Mouse (Mus musculus) neural tube, embryonic 15.5 days (tissue): ENCODE data around the gene Gpatch3. TPM values are rescaled to one million over a fixed set of nuclear protein-coding genes. Genes with fewer than 3 reads are reported as not detected.

Experiments used
- ATAC-seq: fragments of 200-750 bp; cut with Nextera tagmentation; 2 replicates; pipeline ENCODE4 v1.8.0; 2017; ENCODE audit warnings: mild to moderate bottlenecking, moderate TSS enrichment, moderate library complexity; ENCODE audit not compliant: low FRiP score
- H3K27ac ChIP-seq: fragments of 300-500 bp; sonication (generic); replicated peaks from 2 replicates; pipeline ENCODE4 v1.5.1; 2015; ENCODE audit warnings: mild to moderate bottlenecking, inconsistent platforms
- H3K27me3 ChIP-seq: fragments of 300-500 bp; sonication (generic); replicated peaks from 2 replicates; pipeline ENCODE4 v1.6.1; 2015; ENCODE audit warnings: inconsistent platforms
- H3K36me3 ChIP-seq: fragments of 300-500 bp; sonication (generic); 2 replicates; pipeline ENCODE4 v1.6.1; 2015; ENCODE audit warnings: inconsistent platforms
- H3K4me1 ChIP-seq: fragments of 300-500 bp; sonication (generic); 2 replicates; pipeline ENCODE4 v1.6.1; 2015; ENCODE audit warnings: inconsistent platforms
- H3K4me2 ChIP-seq: fragments of 300-500 bp; sonication (generic); 2 replicates; pipeline ENCODE4 v1.6.1; 2015; ENCODE audit warnings: inconsistent platforms, mild to moderate bottlenecking, moderate library complexity
- H3K4me3 ChIP-seq: fragments of 300-500 bp; sonication (generic); replicated peaks from 2 replicates; pipeline ENCODE4 v1.5.1; 2015; ENCODE audit warnings: mild to moderate bottlenecking, inconsistent platforms
- H3K9ac ChIP-seq: fragments of 300-500 bp; sonication (generic); replicated peaks from 2 replicates; pipeline ENCODE4 v1.6.1; 2015; ENCODE audit warnings: mild to moderate bottlenecking, inconsistent platforms
- H3K9me3 ChIP-seq: fragments of 300-500 bp; sonication (generic); replicated peaks from 2 replicates; pipeline ENCODE4 v1.6.1; 2016; ENCODE audit warnings: inconsistent platforms
- WGBS: fragments of 180-500 bp; shearing (Covaris S2); methylation state at CpG from one replicate; pipeline ENCODE4 v1.1.7; 2015; ENCODE audit warnings: mixed read lengths; 5-methylcytosine and 5-hydroxymethylcytosine counted together
- polyA plus RNA-seq: library from polyadenylated mRNA; unstranded; fragments of >200 nt; fragmentation: Nextera tagmentation; extraction: Ambion mirVana; gene quantifications from 2 replicates; pipeline ENCODE4 v1.2.1, GENCODE M21; 2015

The Gpatch3 gene
- polyA plus RNA-seq, 1 experiment from 2014 or later, result 5.8 TPM

DNA sequence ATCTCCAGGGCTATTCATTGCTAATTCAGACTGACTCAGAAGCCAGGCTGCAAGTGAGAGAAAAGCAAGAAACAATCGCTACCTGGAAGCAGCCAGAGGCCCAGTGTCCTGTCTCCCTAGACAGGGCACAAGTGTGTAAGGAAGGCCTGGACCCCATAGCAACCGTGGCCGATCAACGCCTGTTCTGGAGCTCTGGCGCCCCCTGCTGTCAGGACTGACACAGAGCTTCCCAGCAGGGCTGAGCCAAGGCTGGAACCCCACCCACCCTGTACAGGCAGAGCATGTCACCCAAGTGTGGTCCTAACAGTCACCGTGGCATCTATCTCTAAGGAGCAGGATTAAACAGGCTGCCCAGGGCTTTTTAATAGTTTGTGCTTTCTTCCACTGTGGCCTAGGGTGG lies 35.2 kb downstream of the Gpatch3 start:
- 20% methylated on average over 6 of the region's 6 CpGs for whole genome bisulfite sequencing
- Histone ChIP-seq H3K27ac (no peak overlapping the region), H3K9me3 (no peaks in the 10 kb centered on the region), H3K4me1 (no peaks in the 10 kb centered on the region), H3K27me3 (no peaks in the 10 kb centered on the region), H3K4me3 (no peak overlapping the region), H3K4me2 (no peak overlapping the region), H3K36me3 (peaks cover 74% of the 10 kb centered on the region), H3K9ac (no peak overlapping the region)
- no peak for ATAC-seq

DNA sequence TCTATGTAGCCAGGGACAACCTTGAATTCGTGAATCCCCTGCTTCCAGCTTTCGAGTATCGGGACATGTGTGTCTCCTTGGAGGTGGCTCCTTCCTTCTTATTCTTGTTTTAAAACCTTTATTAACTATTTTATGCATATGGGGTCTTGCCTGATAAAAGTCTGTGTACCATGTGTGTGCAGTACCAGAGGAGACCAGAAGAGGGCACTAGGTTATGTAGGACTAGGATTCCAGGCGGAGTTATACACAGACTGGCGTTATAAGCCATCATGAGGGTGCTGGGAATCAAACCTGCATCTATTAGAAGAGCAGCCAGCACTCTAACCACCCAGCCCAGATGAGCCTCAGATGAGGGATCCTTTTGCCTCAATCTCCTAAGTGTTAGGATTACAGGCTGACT lies 37.3 kb downstream of the Gpatch3 start:
- Histone ChIP-seq H3K4me1 (no peaks in the 10 kb centered on the region), H3K4me2 (no peak overlapping the region), H3K36me3 (peaks cover 64% of the 10 kb centered on the region), H3K4me3 (no peak overlapping the region), H3K27me3 (no peaks in the 10 kb centered on the region), H3K27ac (no peak overlapping the region), H3K9me3 (no peaks in the 10 kb centered on the region), H3K9ac (no peak overlapping the region)
- WGBS, result 99% methylated on average over 5 of the region's 5 CpGs
- no peak for ATAC-seq

DNA sequence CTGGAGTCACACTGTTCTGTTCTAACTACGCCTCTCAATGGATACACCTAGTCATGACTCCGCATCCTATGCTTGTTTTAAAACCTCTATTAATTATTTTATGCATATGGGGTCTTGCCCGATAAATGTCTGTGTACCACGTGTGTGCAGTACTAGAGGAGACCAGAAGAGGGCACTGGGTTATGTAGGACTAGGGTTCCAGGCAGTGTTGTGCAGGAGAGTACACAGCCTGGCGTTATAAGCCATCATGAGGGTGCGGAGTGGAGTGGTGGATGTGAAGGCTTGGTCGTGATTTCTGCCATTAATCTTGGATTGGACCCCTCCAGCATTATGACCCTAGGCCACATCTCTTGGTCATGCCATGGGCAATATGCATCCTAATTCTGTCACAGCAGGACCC lies 37.9 kb downstream of the Gpatch3 start:
- Histone ChIP-seq H3K9me3 (no peaks in the 10 kb centered on the region), H3K4me1 (no peaks in the 10 kb centered on the region), H3K9ac (no peak overlapping the region), H3K4me3 (no peak overlapping the region), H3K36me3 (peaks cover 63% of the 10 kb centered on the region), H3K27me3 (no peaks in the 10 kb centered on the region), H3K4me2 (no peak overlapping the region), H3K27ac (no peak overlapping the region)
- no peak for ATAC-seq
- 97% methylated on average over 7 of the region's 7 CpGs for WGBS

DNA sequence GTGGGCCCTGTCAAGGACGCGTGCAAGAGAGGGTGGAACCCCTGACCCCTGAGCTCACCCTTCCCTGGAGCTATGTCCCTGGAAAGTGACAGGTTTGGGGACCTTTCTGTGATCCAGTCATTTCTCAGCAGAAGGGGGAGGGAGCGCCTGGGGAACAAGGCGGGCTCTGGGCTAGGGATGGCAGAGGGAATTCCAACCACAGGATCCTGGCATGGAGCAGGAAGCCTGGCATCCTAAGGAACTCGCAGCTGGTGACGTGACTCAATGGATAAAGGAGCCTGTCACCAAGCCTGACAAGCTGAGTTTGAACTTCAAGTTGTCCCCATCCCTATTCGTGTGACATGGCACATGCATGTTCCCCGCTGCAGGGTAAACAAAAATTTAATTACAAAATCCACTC lies 38.5 kb downstream of the Gpatch3 start:
- H3K36me3 ChIP-seq, result peaks cover 61% of the 10 kb centered on the region
- no peak for ATAC-seq

DNA sequence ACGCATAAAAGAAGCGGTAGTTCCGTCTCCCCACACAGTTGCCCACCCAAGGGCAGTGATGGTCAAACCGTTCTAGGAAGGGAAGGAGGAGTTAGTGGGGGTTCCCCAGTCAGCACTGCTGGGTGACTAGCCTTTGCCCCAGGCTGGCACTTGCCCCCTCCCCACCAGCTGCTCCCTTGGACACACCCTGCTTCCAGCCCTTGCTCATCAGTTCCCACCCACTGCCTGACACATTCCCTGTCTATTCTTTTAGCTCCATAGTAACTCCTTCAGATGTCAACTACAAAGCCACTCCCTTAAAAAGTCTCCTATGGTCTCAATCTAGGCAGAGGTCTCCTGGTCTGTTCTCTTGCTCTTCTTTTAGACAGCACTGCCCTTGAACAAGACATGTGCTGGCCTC lies 39.3 kb downstream of the Gpatch3 start:
- H3K9me3 ChIP-seq, result no peaks in the 10 kb centered on the region
- no peak for ATAC-seq
- H3K4me1 ChIP-seq, result no peaks in the 10 kb centered on the region
- no peaks in the 10 kb centered on the region for H3K27me3 ChIP-seq
- peaks cover 54% of the 10 kb centered on the region for H3K36me3 ChIP-seq
- WGBS, result 89% methylated on average over 4 of the region's 4 CpGs
- H3K4me3 ChIP-seq, result no peak overlapping the region
- H3K9ac ChIP-seq, result no peak overlapping the region
- H3K4me2 ChIP-seq, result no peak overlapping the region
- no peak overlapping the region for H3K27ac ChIP-seq

More for the DNA sequence above, 38.5 kb downstream of the Gpatch3 start:
- Histone ChIP-seq H3K4me1 (no peaks in the 10 kb centered on the region), H3K9ac (no peak overlapping the region), H3K4me3 (no peak overlapping the region), H3K4me2 (no peak overlapping the region), H3K27ac (no peak overlapping the region), H3K9me3 (no peaks in the 10 kb centered on the region), H3K27me3 (no peaks in the 10 kb centered on the region)
- WGBS, result 95% methylated on average over 8 of the region's 8 CpGs

DNA sequence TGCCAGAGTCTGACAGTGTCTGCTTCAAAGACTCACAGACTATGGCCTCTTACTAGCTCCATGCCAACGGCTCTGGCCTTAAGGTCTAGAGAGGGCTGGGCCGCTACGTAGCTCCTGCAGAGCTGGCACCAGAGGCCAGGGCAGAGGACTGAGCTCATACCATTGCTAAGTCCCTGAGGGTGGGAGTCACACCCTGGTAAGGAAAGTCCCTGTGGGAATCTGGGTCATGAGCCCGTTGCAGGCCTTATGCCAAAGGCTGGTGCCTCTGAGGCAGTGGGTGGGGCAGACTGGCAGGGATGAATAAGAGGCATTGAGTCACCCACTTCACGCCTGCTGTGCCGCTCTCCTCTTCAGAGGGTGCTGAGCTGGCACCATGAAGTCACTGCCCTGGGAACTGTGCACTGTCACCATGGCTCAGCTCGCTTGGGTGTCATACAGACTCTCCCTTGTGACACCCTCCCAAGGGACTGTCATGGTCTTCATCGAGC lies 39.8 kb downstream of the Gpatch3 start:
- WGBS, result 78% methylated on average over 8 of the region's 8 CpGs
- no peaks in the 10 kb centered on the region for H3K4me1 ChIP-seq
- H3K9me3 ChIP-seq, result no peaks in the 10 kb centered on the region
- no peak overlapping the region for H3K9ac ChIP-seq
- ATAC-seq, result peak; percentile 59
- H3K27ac ChIP-seq, result no peak overlapping the region
- H3K4me2 ChIP-seq, result no peak overlapping the region
- peaks cover 54% of the 10 kb centered on the region for H3K36me3 ChIP-seq
- no peaks in the 10 kb centered on the region for H3K27me3 ChIP-seq
- H3K4me3 ChIP-seq, result no peak overlapping the region

DNA sequence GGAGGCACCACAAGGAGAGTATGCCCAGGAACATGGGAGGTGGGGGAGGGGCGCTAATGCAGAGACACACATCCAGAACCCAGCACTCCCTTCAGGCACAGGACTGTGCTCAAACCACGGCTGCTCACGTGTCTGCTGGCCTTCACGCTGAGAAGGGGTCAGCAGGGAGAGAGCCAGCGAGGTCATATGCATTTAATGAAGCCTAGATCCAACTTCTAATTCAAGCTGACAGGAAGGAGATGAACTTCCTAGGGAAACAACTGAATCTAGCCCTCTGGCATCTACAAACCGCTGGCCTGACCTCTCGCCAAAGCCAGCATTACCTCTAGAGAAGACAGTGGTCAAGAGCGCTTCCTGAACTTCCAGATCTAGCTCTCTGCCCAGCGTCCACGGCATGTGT lies 40.9 kb downstream of the Gpatch3 start:
- 84% methylated on average over 10 of the region's 10 CpGs for WGBS
- no peak overlapping the region for H3K27ac ChIP-seq
- H3K9ac ChIP-seq, result no peak overlapping the region
- no peak overlapping the region for H3K4me2 ChIP-seq
- H3K4me1 ChIP-seq, result no peaks in the 10 kb centered on the region
- H3K27me3 ChIP-seq, result no peaks in the 10 kb centered on the region
- ATAC-seq, result no peak
- H3K4me3 ChIP-seq, result no peak overlapping the region
- no peaks in the 10 kb centered on the region for H3K9me3 ChIP-seq
- H3K36me3 ChIP-seq, result peaks cover 56% of the 10 kb centered on the region

DNA sequence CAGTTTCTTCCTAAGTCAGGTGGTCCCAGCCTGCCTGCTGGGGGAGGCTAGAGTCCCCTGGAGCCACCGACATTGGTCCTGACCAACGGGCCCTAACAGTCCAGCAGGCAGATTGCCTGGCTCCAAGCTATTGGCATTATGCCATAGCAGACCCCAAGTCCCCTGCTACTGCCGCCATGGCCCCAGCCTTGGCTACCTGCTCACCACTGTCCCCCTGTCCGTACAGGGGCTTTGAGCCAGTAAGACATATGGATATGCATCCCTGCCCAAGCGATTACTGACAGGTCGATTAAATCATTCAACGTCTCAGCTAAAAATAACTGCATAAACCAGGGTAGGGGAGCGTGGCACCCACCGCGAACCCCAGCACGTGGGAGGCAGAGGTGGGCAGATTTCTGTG lies 43.4 kb downstream of the Gpatch3 start:
- no peak overlapping the region for H3K9ac ChIP-seq
- no peak overlapping the region for H3K27ac ChIP-seq
- 86% methylated on average over 11 of the region's 11 CpGs for WGBS
- H3K27me3 ChIP-seq, result no peaks in the 10 kb centered on the region
- no peak for ATAC-seq
- H3K4me3 ChIP-seq, result no peak overlapping the region
- H3K9me3 ChIP-seq, result no peaks in the 10 kb centered on the region
- no peak overlapping the region for H3K4me2 ChIP-seq
- no peaks in the 10 kb centered on the region for H3K4me1 ChIP-seq
- H3K36me3 ChIP-seq, result peaks cover 37% of the 10 kb centered on the region

DNA sequence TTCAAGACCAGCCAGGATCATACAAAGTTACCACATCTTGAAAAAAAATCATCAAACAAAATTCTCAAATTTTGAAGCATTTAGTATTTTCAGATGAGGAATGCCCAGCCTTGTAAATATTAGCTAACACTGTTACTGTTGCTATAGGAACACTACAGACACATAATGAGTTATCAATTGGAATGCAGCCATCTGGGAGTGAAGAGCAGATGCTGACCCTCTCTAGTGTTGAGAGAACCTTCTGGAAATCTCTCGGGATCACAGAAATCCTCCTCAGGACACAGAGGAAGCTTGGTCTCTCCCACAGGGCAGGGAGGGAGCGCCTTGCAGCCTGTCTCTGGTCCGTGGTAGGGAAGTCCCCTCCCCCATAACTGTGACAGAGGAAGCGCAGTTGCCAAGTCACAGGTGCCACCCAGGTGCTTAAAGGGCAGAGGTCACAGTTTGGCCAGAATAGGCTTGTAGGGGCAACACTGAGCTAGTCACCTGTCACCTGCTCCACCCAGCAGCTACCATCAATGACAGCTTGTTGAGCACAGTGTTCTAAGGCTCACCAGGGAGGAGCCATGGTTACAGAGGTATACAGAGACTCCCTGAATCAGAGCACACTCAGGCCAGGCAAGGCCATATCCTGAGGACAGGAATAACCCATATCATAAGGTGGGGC lies 45.1 kb downstream of the Gpatch3 start:
- Histone ChIP-seq H3K27ac (no peak overlapping the region), H3K36me3 (peaks cover 34% of the 10 kb centered on the region), H3K9ac (no peak overlapping the region), H3K9me3 (no peaks in the 10 kb centered on the region), H3K4me1 (no peaks in the 10 kb centered on the region), H3K4me3 (no peak overlapping the region), H3K27me3 (no peaks in the 10 kb centered on the region), H3K4me2 (no peak overlapping the region)
- WGBS, result 81% methylated on average over 4 of the region's 4 CpGs
- ATAC-seq, result no peak

DNA sequence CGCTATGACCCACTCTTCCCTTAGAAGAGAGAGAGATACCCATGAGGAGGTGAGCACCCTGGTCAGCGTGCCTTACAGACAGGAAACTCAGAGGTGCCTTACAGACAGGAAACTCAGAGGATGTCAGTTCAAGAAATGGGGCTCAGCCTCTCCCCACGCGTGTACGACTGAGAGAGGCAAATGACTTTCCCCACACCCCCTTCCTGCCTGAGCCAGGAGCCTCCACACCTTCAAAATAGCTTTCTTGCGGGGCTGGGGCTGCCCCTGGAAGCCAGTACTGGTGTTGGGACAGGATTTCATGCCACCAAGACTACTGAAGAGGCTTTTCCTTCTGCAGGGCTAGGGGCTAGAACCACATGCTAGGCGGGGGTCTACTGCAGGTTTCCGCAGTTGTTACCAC lies 46.1 kb downstream of the Gpatch3 start:
- no peak for ATAC-seq
- H3K36me3 ChIP-seq, result peaks cover 39% of the 10 kb centered on the region
- WGBS, result 87% methylated on average over 8 of the region's 8 CpGs

DNA sequence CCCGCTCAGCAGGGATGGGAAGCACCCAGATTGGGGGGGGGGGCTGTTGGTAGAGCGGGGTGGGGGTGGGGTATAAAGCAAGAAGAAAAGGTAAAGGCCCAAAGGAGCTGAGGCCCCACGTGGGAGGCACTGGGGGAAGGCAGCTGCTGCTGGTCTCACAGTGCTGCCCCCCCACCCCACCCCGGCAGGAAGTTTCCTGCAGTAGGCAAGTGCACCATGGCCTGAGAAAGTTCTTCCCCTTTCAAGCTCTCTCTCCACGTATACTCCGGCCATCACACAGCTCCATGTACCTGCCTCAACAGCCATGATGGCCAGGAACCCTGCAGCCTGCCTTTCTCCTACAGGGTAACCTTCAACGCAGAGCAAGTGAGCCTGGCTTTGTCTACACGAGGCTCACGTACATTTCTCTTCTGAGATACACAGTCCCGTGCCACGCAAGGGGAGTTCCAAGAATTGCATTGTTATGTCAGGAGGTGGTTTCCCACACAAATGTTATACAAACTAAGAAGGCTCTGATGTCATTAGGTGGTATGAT lies 47.7 kb downstream of the Gpatch3 start:
- WGBS, result 82% methylated on average over 10 of the region's 11 CpGs

More for the DNA sequence above, 46.1 kb downstream of the Gpatch3 start:
- no peaks in the 10 kb centered on the region for H3K9me3 ChIP-seq
- H3K9ac ChIP-seq, result no peak overlapping the region
- H3K4me1 ChIP-seq, result no peaks in the 10 kb centered on the region
- H3K27ac ChIP-seq, result no peak overlapping the region
- no peak overlapping the region for H3K4me2 ChIP-seq
- H3K4me3 ChIP-seq, result no peak overlapping the region
- H3K27me3 ChIP-seq, result no peaks in the 10 kb centered on the region

DNA sequence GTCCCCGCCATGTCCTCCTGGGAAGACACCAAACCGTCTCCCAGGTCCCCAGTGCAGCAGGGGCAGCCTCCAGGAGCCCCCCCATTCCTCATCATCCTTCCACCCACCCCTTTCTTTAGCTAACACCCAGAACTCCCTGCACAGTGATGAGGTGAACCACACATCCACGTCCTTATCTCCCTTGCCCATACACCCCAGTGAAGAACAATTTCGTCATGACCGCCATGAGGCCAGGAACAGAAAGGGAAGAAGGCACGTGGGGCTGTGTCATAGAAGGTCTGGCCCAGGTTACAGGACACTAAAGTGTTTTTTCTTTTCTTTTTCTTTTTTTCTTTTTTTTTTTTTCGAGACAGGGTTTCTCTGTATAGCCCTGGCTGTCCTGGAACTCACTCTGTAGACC lies 50.3 kb downstream of the Gpatch3 start:
- Histone ChIP-seq H3K9ac (no peak overlapping the region), H3K4me1 (peaks cover 8% of the 10 kb centered on the region; the same call in 1 of the 2 replicates), H3K27me3 (no peaks in the 10 kb centered on the region), H3K4me3 (no peak overlapping the region), H3K9me3 (no peaks in the 10 kb centered on the region), H3K4me2 (no peak overlapping the region), H3K27ac (no peak overlapping the region), H3K36me3 (peaks cover 38% of the 10 kb centered on the region)
- WGBS, result 96% methylated on average over 7 of the region's 7 CpGs
- ATAC-seq, result no peak

More for the DNA sequence above, 47.7 kb downstream of the Gpatch3 start:
- Histone ChIP-seq H3K4me3 (no peak overlapping the region), H3K4me2 (no peak overlapping the region), H3K4me1 (no peaks in the 10 kb centered on the region), H3K27ac (no peak overlapping the region), H3K36me3 (peaks cover 46% of the 10 kb centered on the region), H3K9me3 (no peaks in the 10 kb centered on the region), H3K27me3 (no peaks in the 10 kb centered on the region), H3K9ac (no peak overlapping the region)
- ATAC-seq, result no peak
